ENCODE assay signal across 8 mouse cellular contexts in the genomic region with DNA sequence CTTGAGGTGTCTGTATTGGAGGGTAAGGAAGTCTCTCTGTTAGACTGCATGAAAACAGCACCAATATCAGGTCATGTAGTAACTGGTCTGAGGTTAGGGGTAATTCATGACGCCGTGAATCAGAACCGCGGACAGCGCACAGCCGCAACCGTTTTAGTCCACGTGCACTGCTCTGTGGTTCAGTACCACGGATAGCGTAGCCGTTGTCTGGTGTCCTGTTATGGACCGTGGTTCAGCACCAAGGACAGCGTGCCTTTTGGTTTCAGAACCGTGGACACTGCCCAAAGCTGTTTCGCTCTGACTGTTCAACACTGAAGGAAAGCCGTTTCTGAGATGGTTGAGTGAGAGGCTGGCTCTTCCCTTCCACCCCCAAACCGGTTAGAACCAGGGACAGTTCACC. TPM values are rescaled to one million over a fixed set of nuclear protein-coding genes. Genes with fewer than 3 reads are reported as not detected.
DNase-seq lines count a peak whose midpoint lies in the region; ATAC-seq and TF ChIP-seq lines count a peak whose summit lies in the region.

Gene Gm20715, plus strand, starts transcription at position 235 of the 400 bp plus-strand sequence.

- ATAC-seq in forebrain, postnatal 0 days = peak; percentile 45
- peak; percentile 85 for ATAC-seq in liver, embryonic 16.5 days (ENCODE audit: low read depth)
- peak; percentile 59; the same call in 1 of the 2 replicates for ATAC-seq in neural tube, embryonic 14.5 days (ENCODE audit: low read depth)

- no peaks in the 10 kb centered on the region for H3K9me3 ChIP-seq in forebrain, postnatal 0 days (ENCODE audit: low read length)
- no peaks in the 10 kb centered on the region for H3K9me3 ChIP-seq in liver, embryonic 16.5 days (replicated peaks; ENCODE audit: control insufficient read depth, low read length)
- H3K9me3 ChIP-seq in neural tube, embryonic 14.5 days (ENCODE audit: control insufficient read depth, low read length) = no peaks in the 10 kb centered on the region

- H3ac ChIP-seq in C2C12 (ENCODE audit: control insufficient read depth, insufficient read length, low read depth) = no peak within 1 kb of the TSS

- no peaks in the 10 kb centered on the region for H3K79me2 ChIP-seq in C2C12 (ENCODE audit: control insufficient read depth, insufficient read depth)

- H3K4me2 ChIP-seq in forebrain, postnatal 0 days (ENCODE audit: low read depth) = no peak within 1 kb of the TSS
- no peak within 1 kb of the TSS for H3K4me2 ChIP-seq in liver, embryonic 16.5 days (ENCODE audit: low read depth, low read length)
- H3K4me2 ChIP-seq in neural tube, embryonic 14.5 days (ENCODE audit: low read depth, low read length) = no peak within 1 kb of the TSS

- peak; percentile 95 to 96 for DNase-seq in adrenal gland, postnatal 36 days
- DNase-seq in forebrain, postnatal 0 days = peak; percentile 69
- peak; percentile 73 for DNase-seq in heart, postnatal 25 days (ENCODE audit: low spot score)
- peak; percentile 66 for DNase-seq in large intestine, adult 2 months (ENCODE audit: low read depth, low spot score)
- peak; percentile 30 to 37 for DNase-seq in thymus, adult 18-20 months

- H3K27ac ChIP-seq in forebrain, postnatal 0 days (ENCODE audit: low read depth, low read length) = no peak within 1 kb of the TSS
- H3K27ac ChIP-seq in liver, embryonic 16.5 days (ENCODE audit: low read length) = no peak within 1 kb of the TSS
- no peak within 1 kb of the TSS for H3K27ac ChIP-seq in neural tube, embryonic 14.5 days (ENCODE audit: low read depth, low read length)

- no peak within 1 kb of the TSS for H3K9ac ChIP-seq in forebrain, postnatal 0 days
- no peak within 1 kb of the TSS for H3K9ac ChIP-seq in liver, embryonic 16.5 days (ENCODE audit: low read depth, low read length)
- H3K9ac ChIP-seq in neural tube, embryonic 14.5 days (replicated peaks; ENCODE audit: low read depth, low read length) = no peak within 1 kb of the TSS

- no peak within 1 kb of the TSS for H3K4me3 ChIP-seq in C2C12 (ENCODE audit: insufficient read depth, poor library complexity, severe bottlenecking)
- H3K4me3 ChIP-seq in forebrain, postnatal 0 days (ENCODE audit: low read depth, low read length) = no peak within 1 kb of the TSS
- no peak within 1 kb of the TSS for H3K4me3 ChIP-seq in liver, embryonic 16.5 days (ENCODE audit: low read depth, low read length)
- no peak within 1 kb of the TSS for H3K4me3 ChIP-seq in neural tube, embryonic 14.5 days (ENCODE audit: low read depth, low read length)

- no peaks in the 10 kb centered on the region for H3K79me3 ChIP-seq in C2C12 (ENCODE audit: low read depth)

- no peaks in the 10 kb centered on the region for H3K27me3 ChIP-seq in C2C12 (ENCODE audit: control insufficient read depth, insufficient read depth, insufficient read length)
- H3K27me3 ChIP-seq in forebrain, postnatal 0 days (ENCODE audit: insufficient read depth, low read length) = no peaks in the 10 kb centered on the region
- no peaks in the 10 kb centered on the region for H3K27me3 ChIP-seq in liver, embryonic 16.5 days (ENCODE audit: control insufficient read depth, insufficient read depth, low read depth, low read length)
- no peaks in the 10 kb centered on the region for H3K27me3 ChIP-seq in neural tube, embryonic 14.5 days (ENCODE audit: control insufficient read depth, insufficient read depth, low read length)

- WGBS in forebrain, postnatal 0 days = 3% methylated on average over 17 of the region's 17 CpGs
- WGBS in large intestine, adult 2 months = 2% methylated on average over 17 of the region's 17 CpGs
- 1% methylated on average over 17 of the region's 17 CpGs for WGBS in liver, embryonic 16.5 days (ENCODE audit: insufficient replicate concordance)
- WGBS in neural tube, embryonic 14.5 days = 2% methylated on average over 17 of the region's 17 CpGs

- H3K4me1 ChIP-seq in forebrain, postnatal 0 days (ENCODE audit: insufficient read depth) = no peaks in the 10 kb centered on the region
- no peaks in the 10 kb centered on the region for H3K4me1 ChIP-seq in liver, embryonic 16.5 days (ENCODE audit: control insufficient read depth, low read depth, low read length)
- H3K4me1 ChIP-seq in neural tube, embryonic 14.5 days (ENCODE audit: control insufficient read depth, insufficient read depth, low read length) = no peaks in the 10 kb centered on the region

- no peak for TF ChIP-seq CTCF in C2C12 (IDR thresholded peaks at IDR 0.05; ENCODE audit: control insufficient read depth, insufficient read depth, insufficient read length)
- no peak for TF ChIP-seq CTCF in forebrain, postnatal 0 days (IDR thresholded peaks at IDR 0.05; ENCODE audit: low read depth)

- no peaks in the 10 kb centered on the region for H3K36me3 ChIP-seq in C2C12 (ENCODE audit: control insufficient read depth, insufficient read depth)
- H3K36me3 ChIP-seq in forebrain, postnatal 0 days (ENCODE audit: insufficient read depth) = no peaks in the 10 kb centered on the region
- no peaks in the 10 kb centered on the region for H3K36me3 ChIP-seq in liver, embryonic 16.5 days (ENCODE audit: control insufficient read depth, insufficient read depth)
- H3K36me3 ChIP-seq in neural tube, embryonic 14.5 days (ENCODE audit: control insufficient read depth, insufficient read depth, low read length) = no peaks in the 10 kb centered on the region

- intact Hi-C loops in heart, postnatal 25 days (cut with DNase I) = loop anchor here (10.0 kb wide), 1 partner anchor 125 kb away; the partner anchor contains the start of gene Zfp667

TF ChIP-seq in C2C12, 6 proteins besides CTCF, POLR2A, EP300 and RAD21:
- no peak for TF ChIP-seq MYOG (IDR thresholded peaks at IDR 0.05; ENCODE audit: control insufficient read depth, extremely low read depth, insufficient read length)
- TF ChIP-seq CEBPB (IDR thresholded peaks at IDR 0.05; ENCODE audit: low read depth) = no peak
- TF ChIP-seq FOSL1 (IDR thresholded peaks at IDR 0.05; ENCODE audit: insufficient read depth, low read length, poor library complexity, severe bottlenecking) = no peak
- peak; percentile 100 for TF ChIP-seq MAX (IDR thresholded peaks at IDR 0.05)
- TF ChIP-seq MYOD1 (IDR thresholded peaks at IDR 0.05; ENCODE audit: control insufficient read depth, insufficient read length, low read depth) = peak; percentile 10
- TF ChIP-seq USF1 (IDR thresholded peaks at IDR 0.05; ENCODE audit: low read depth) = peak; percentile 55

RNA-seq across cellular contexts. Expression of gene Gm20715, which starts in this region (rescaled TPM):
- not detected for polyA plus RNA-seq in C2C12 (2012; fragmentation: generic; extraction: Trizol)
- total RNA-seq in adrenal gland, postnatal 36 days (2021) = not detected
- 0.24 and 0.54 TPM in 2 replicates for total RNA-seq in forebrain, postnatal 0 days (2014; rRNA removed)
- not detected in 2 replicates for polyA plus RNA-seq in forebrain, postnatal 0 days (2015; fragmentation: Nextera tagmentation; extraction: Ambion mirVana)
- total RNA-seq in heart, postnatal 25 days (2021) = not detected
- not detected in 2 replicates for polyA plus RNA-seq in large intestine, adult 2 months (2012; rRNA removed)
- not detected in 2 replicates for polyA plus RNA-seq in liver, embryonic 16.5 days (2015; fragmentation: Nextera tagmentation; extraction: Ambion mirVana)
- polyA plus RNA-seq in neural tube, embryonic 14.5 days (2014; fragmentation: Nextera tagmentation; extraction: Ambion mirVana) = 0.12 TPM in 1 of 2 replicates, not detected in the other

Comparison
In these comparisons a context has a peak if more than half of its experiments do, and no peak if none do; other contexts are left out.
1. Peak in DNase-seq in adrenal gland, postnatal 36 days; RNA of the gene not detected or under 1 TPM.
2. Peak in DNase-seq and ATAC-seq in forebrain, postnatal 0 days; RNA of the gene not detected or under 1 TPM.
3. Peak in DNase-seq in heart, postnatal 25 days; RNA of the gene not detected or under 1 TPM.
4. Peak in DNase-seq in large intestine, adult 2 months; RNA of the gene not detected or under 1 TPM.
5. Peak in ATAC-seq in liver, embryonic 16.5 days; RNA of the gene not detected or under 1 TPM.
6. Peak in ATAC-seq in neural tube, embryonic 14.5 days; RNA of the gene not detected or under 1 TPM.
7. DNase-seq: peak in every context shown above with its lines; median percentile 96 in adrenal gland, postnatal 36 days; 73 in heart, postnatal 25 days; 69 in forebrain, postnatal 0 days; 66 in large intestine, adult 2 months; 34 in thymus, adult 18-20 months.